Mouse (Mus musculus) gastrocnemius, adult 2 months (tissue): ENCODE measurements around the gene Cntln. TPM values are rescaled to one million over a fixed set of nuclear protein-coding genes. Genes with fewer than 3 reads are reported as not detected.

Source experiments
- DNase-seq: peaks from one replicate; pipeline ENCODE4 v3.0.0; 2022
- H3K27ac ChIP-seq: fragments of 200-600 bp; 2 replicates; pipeline ENCODE4 v1.8.1; 2022; ENCODE audit warnings: mild to moderate bottlenecking
- H3K4me3 ChIP-seq: fragments of 200-600 bp; 2 replicates; pipeline ENCODE4 v1.8.1; 2022; ENCODE audit warnings: mild to moderate bottlenecking, moderate library complexity
- CTCF ChIP-seq: fragments of 200-600 bp; IDR thresholded peaks from 2 replicates; pipeline ENCODE4 v1.8.1; 2022; ENCODE audit warnings: antibody characterized with exemption, mild to moderate bottlenecking, moderate library complexity
- intact Hi-C: fragments of 180-260 bp; cut with DNase I; formaldehyde crosslinking; loops from one replicate; pipeline ENCODE4 v1.15.1; 2025
- total RNA-seq, 2 experiments: library from RNA; stranded (reverse); gene quantifications; 2 replicates each; pipeline ENCODE4 v1.2.3; 2021

The Cntln gene
- total RNA-seq, 2 experiments from 2014 or later = 0.99 to 1.5 TPM

DNA sequence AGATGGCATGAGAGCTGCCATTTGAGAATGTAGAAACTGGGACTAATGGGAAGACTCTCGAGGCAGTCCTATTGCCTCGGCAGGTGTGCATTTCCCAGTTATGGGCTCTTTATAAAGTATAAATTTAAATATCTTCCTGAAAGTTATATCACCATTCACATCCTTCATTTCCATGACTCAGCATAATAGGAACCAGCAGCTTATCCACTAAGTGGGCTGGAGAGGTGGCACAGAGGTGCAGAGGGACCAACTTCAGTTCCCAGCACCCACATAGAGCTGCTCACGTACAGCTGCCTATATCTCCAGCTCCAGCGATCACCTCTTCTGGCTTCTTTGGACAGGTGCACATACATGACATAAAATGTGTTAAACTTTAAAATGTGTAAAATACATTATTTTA lies 218.1 kb downstream of the Cntln start:
- intact Hi-C loops = no loop called here
- H3K4me3 ChIP-seq = no peak overlapping the region
- H3K27ac ChIP-seq = no peak overlapping the region
- no peak for DNase-seq
- TF ChIP-seq CTCF = no peak

DNA sequence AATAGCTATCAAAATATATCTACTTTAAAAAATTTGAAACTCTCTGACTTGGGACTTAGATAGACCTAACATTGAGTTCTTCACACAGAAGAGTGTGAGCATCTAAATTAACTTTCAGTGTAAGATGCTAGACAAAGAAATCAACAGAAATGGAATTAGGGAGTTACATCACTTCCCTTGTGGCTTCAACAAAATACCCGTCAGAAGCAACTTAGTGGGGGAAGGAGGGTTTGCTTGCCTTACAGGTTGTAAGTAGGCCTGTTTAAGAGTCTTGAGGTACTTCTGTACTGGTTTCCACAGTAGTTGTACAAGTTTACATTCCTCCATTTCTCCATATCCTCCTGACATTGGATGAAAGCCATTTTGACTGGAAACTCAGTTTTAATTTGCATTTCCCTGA lies 222.3 kb downstream of the Cntln start:
- DNase-seq = no peak
- intact Hi-C loops = no loop called here

DNA sequence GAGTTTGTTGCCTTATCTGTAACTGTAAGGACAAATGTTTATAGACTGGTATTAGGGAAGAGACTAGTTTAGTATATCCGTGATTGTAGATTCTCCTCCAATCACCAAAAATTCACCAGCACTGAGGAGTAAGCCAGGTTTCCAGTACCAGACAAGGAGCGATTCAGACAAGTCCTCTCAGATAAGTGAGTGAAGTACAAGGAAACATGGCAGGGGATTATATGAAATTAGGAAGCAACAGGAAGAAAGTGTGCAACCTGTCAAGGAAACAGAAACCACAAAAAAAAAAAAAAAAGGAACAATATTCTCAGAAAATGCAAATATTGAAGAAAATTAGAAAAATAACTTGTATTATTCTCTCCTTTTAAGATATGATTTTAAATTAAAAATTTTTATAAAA lies 222.9 kb downstream of the Cntln start:
- intact Hi-C loops = no loop called here
- no peak overlapping the region for H3K27ac ChIP-seq
- no peak for TF ChIP-seq CTCF
- H3K4me3 ChIP-seq = no peak overlapping the region
- no peak for DNase-seq

More for the DNA sequence above, 222.3 kb downstream of the Cntln start:
- no peak for TF ChIP-seq CTCF
- Histone ChIP-seq H3K4me3 (no peak overlapping the region), H3K27ac (no peak overlapping the region)

DNA sequence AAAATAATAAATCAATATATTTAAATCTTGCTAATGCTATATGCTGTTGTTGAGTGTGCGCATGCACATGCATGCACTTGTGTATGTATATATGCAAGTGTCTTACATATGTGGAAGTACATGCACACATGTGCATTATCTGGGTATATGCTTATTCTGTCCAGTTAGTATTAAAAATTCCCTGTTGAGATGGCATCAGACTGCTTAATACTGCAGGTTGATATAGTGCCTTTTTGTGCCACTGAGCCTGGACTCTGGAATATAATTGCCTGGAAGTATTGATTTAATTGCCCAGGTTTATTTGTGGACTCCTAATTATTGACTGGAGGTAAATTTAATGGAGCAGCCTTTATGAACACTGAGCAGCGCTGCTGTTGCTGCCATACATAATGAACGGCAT lies 236.2 kb downstream of the Cntln start:
- Histone ChIP-seq H3K27ac (no peak overlapping the region), H3K4me3 (no peak overlapping the region)
- TF ChIP-seq CTCF = no peak
- intact Hi-C loops = no loop called here
- no peak for DNase-seq

DNA sequence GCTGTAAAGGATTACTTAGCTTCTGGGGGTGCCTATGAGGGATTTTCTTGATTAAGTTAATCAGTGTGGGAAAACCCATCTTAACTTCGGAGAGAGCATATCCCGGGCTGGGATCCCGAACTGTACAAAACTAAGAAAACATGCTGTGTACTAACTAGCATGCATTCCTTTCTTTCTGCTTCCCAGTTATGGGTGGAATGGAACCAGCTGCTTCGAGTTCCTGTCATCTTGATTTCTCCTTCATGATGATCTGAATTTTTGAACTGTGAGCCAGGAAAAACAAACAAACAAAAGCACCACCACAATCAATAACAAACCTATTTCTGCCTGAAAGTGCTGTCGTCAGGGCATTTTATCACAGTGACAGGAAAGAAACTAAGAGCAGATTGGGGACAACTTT lies 265.6 kb downstream of the Cntln start:
- H3K4me3 ChIP-seq = no peak overlapping the region
- no peak for DNase-seq
- intact Hi-C loops = no loop called here
- TF ChIP-seq CTCF = no peak
- H3K27ac ChIP-seq = no peak overlapping the region

DNA sequence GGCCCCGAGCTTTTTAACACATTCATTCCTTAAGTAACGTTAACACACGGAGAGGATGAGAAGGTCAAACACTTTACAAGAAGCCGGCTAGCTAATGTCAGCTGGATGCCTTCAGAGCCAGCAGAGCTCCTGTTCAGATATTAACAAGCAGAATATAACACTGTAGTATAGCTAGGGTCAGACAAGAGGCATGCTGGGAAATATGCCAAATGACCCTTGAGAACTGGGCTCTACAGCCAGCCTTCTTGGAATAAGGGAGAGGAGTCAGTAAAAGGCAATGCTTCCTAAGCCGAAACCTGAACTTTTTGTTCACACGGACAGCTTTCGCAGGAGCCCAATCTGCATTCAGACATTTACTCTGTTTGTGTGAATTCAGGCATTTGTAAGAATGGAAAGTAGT lies 267.8 kb downstream of the Cntln start:
- intact Hi-C loops = no loop called here

DNA sequence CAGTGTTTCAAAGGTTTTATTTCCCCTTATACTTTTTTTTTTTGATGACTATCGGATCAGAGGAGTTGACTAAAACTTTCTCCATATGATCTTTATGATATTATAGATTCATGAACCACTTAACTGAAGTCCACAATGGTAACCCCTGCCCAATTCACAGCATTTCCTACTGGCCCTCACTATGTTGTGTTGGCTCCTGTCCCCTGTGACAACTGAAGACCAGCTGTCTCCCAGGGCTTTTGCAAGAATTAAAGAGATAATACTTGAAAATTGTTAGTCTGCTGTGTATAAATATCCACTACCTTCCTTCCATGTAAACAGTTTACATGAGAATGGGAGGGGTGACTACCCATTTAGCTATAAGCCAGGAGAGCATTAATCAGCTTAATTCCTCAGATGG lies 270.3 kb downstream of the Cntln start:
- Histone ChIP-seq H3K27ac (no peak overlapping the region), H3K4me3 (no peak overlapping the region)
- intact Hi-C loops = no loop called here
- no peak for DNase-seq
- no peak for TF ChIP-seq CTCF

More for the DNA sequence above, 267.8 kb downstream of the Cntln start:
- Histone ChIP-seq H3K27ac (no peak overlapping the region), H3K4me3 (no peak overlapping the region)
- no peak for TF ChIP-seq CTCF
- no peak for DNase-seq

DNA sequence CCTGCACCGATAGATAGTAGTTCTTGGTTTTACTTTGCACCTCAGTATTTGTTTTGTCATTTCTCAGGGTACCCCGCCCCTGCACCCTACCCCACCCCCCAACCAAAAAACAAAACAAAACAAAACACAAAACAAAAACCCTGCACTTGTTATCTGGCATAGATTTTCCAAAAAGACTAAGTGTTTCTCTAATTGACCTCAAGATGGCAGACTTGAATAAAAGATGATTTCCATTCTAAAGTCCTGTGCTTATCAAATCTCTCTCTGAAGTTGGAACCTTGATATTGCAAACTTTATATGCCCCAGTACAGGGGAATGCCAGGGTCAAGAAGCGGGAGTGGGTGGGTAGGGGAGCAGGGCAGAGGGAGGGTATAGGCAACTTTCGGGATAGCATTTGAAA lies 277.0 kb downstream of the Cntln start:
- peak; percentile 23; the same call in 1 of the 2 replicates for TF ChIP-seq CTCF
- intact Hi-C loops = loop anchor here (5.0 kb wide), 2 partner anchors 231 to 641 kb away; no protein-coding TSS in a partner anchor
- no peak for DNase-seq
- Histone ChIP-seq H3K27ac (no peak overlapping the region), H3K4me3 (no peak overlapping the region)

DNA sequence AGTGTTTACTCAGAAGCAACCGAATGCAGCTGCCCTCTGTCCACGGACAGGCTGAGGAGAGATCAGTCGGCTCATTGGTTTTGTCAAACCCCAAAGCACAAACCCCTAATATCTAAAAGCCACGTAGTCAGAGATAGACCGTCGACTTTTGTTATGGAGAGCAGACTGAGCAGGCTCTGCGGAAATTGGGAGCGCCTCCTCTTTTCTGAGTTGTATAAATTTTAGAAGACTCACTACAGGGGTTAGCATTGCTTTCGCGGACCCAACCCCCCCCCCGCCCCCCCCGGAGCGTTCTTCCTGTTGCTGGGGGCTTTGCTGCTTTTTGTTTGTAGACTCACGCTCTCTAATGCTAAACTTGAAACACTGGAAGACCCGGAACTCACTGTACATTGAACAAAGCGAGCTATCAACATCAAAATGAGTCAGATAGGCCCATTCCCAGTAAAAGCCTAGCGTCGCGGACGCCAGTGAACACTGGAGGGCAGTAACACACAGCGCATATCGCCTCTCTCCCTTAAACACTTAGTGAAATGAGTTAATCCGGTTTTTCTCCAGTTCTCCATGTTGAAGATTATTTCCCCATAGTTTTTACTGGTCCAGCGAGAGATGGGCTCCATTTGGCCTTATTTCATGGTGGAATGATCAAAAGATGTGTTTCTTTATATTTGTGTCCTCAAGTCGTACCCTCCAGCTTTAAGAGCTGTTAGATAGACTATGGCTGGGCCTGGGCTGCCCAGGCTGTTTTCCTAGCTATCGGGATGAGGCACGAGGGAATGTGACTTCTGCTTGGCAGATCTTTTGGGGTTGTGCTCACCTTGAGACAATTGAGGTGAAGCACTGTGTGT lies 278.6 kb downstream of the Cntln start:
- no peak overlapping the region for H3K4me3 ChIP-seq
- no peak overlapping the region for H3K27ac ChIP-seq
- TF ChIP-seq CTCF = peak; percentile 54
- intact Hi-C loops = loop anchor here (5.0 kb wide), 2 partner anchors 230 to 640 kb away; no protein-coding TSS in a partner anchor
- DNase-seq = peak; percentile 26

DNA sequence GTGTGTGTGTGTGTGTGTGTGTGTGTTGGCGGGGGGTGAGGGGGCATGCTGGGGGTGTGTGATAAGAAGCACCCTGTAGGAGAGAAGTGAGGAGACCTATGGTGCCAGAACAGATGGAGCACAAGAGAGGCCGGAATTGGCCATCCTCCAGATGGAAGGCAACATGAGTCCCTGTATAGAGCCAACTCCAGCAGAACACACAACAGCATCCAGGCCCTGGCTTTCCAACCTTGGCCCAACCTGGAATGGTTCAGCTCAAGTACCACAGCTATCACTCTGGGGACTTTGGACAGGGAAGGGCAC lies 279.2 kb downstream of the Cntln start:
- TF ChIP-seq CTCF = no peak
- Histone ChIP-seq H3K4me3 (no peak overlapping the region), H3K27ac (no peak overlapping the region)
- intact Hi-C loops = loop anchor here (5.0 kb wide), 2 partner anchors 229 to 639 kb away; no protein-coding TSS in a partner anchor
- peak; percentile 19 for DNase-seq

DNA sequence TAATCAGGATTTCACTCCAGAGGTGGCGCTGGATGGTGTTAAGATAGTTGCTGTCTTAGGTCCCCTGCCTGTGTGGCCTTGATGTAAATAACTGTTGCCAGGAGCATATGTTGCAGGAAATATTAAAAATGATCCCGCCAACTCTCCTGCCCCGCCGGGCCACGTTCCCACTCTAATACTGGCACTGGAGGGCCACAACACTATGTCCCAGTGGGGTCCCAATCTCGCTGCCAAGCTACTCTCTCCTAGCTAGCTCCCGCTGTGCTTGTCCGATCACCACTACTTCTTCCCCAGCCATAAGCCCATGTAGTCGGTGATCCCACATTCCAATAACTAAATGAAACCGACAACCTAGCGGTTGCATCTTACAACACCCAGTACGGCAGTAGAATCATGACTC lies 283.9 kb downstream of the Cntln start:
- no peak overlapping the region for H3K27ac ChIP-seq
- intact Hi-C loops = no loop called here
- no peak overlapping the region for H3K4me3 ChIP-seq
- TF ChIP-seq CTCF = no peak
- DNase-seq = no peak

DNA sequence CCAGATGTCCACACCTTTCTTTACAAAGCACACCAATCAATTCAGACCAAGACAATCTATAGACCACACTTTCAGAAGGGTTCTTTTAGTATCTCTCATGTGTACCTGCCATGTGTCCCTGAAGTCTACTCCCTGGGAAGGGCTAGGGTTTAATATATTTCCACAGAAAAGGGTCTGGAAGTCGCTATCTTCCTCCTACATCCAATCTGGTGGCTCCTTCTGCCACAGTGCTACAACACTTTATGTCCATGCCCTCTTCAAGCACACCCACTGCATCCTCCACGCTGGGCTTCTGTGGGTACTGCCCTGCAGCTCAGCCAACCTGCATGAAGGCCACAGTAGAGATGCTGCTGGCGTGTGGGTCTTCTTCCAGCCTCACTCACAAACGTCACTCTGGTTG lies 291.4 kb downstream of the Cntln start:
- Histone ChIP-seq H3K27ac (no peak overlapping the region), H3K4me3 (no peak overlapping the region)
- DNase-seq = no peak
- intact Hi-C loops = no loop called here
- no peak for TF ChIP-seq CTCF

DNA sequence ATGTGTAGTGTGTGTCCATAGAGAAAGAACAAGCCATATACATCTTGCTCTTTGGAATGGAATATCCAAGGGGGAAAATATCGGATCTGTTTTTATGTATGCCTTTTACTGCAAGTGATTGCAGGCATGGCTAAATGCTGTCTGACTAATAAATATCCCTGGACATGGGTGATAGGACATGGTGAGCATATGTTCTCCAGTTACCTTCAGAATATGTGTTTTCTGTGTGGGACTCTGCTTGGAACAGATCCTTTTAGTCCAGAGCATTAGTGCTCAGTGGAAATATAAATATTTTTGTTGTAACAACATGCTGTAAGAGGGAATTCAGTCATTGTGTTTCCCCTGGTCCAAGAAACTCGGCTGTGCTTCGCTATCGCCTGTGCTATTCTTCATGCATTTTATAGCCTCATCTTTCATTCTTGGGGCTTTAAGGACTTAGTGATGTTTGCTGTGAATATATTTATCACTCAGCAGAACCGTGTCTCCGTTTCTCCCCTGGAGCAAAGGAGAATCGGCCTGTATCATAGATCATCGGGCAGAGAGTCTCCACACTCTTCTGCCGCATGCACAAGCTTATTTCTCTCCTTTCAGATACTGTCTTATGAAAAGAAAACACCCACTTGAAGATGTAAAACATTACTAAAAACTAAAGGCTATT lies 294.4 kb downstream of the Cntln start:
- TF ChIP-seq CTCF = no peak
- intact Hi-C loops = no loop called here
- no peak overlapping the region for H3K27ac ChIP-seq

More for the DNA sequence above, 294.4 kb downstream of the Cntln start:
- DNase-seq = no peak
- no peak overlapping the region for H3K4me3 ChIP-seq

Other genes with a start within 250 kb of the Cntln start
- 1 to 10 TPM; 2.8 to 8.7 TPM for gene Bnc2, start 209.0 kb upstream of the Cntln start, total RNA-seq